In genomic region chr9:70875059-70875458, GRCm38 (mm10) we compare ENCODE assay signal across 20 mouse cellular contexts.
A peak's percentile ranks its signal among the peaks of the same experiment; 100 is the strongest.
DNase-seq lines count a peak whose midpoint lies in the region; ATAC-seq and TF ChIP-seq lines count a peak whose summit lies in the region.
"Had no signal": no experiment of that assay in that cellular context is flagged by ENCODE, and none has a peak within 500 bp of the region (broad histone marks: within the 10 kb centered on the region; RNA-seq: fewer than 3 reads in every experiment).

No protein-coding gene starts in this region.

- no peak overlapping the region for H3K4me3 ChIP-seq in cerebellum, adult 2 months (replicated peaks; ENCODE audit: insufficient read depth, low read depth, low read length)
- H3K4me3 ChIP-seq in kidney, embryonic 16.5 days (ENCODE audit: low read length), result no peak overlapping the region
- H3K4me3 ChIP-seq in olfactory bulb, adult 2 months (ENCODE audit: insufficient read depth, low read depth, low read length), result no peak overlapping the region
- H3K4me3 ChIP-seq: forebrain, embryonic 12.5 days; gastrocnemius, adult 2 months; heart, embryonic 10.5 days; hindbrain, embryonic 10.5 days; intestine, embryonic 15.5 days had no signal

- H3K27ac ChIP-seq in cerebellum, adult 2 months (ENCODE audit: insufficient read depth, low read length), result 0 out of 2 replicates have a peak overlapping the region, but pooled peaks have one; percentile 10
- peak overlapping the region; percentile 87 for H3K27ac ChIP-seq in kidney, embryonic 16.5 days (ENCODE audit: low read length)
- peak overlapping the region; percentile 6; the same call in 1 of the 2 replicates for H3K27ac ChIP-seq in olfactory bulb, adult 2 months (ENCODE audit: insufficient read depth, low read depth, low read length)
- H3K27ac ChIP-seq: forebrain, embryonic 12.5 days; gastrocnemius, adult 2 months; heart, embryonic 10.5 days; hindbrain, embryonic 10.5 days; hindbrain, embryonic 14.5 days; intestine, embryonic 15.5 days had no signal

- no peak for TF ChIP-seq CTCF in cerebellum, adult 2 months (IDR thresholded peaks at IDR 0.05; ENCODE audit: borderline replicate concordance, insufficient read depth, low read depth, low read length)
- no peak for TF ChIP-seq CTCF in olfactory bulb, adult 2 months (IDR thresholded peaks at IDR 0.05; ENCODE audit: insufficient read depth, low read depth, low read length)

- no peaks in the 10 kb centered on the region for H3K9me3 ChIP-seq in kidney, embryonic 16.5 days (ENCODE audit: low read length)
- H3K9me3 ChIP-seq: forebrain, embryonic 12.5 days; heart, embryonic 10.5 days; hindbrain, embryonic 10.5 days; intestine, embryonic 15.5 days had no signal

- DNase-seq in cerebellum, adult 2 months, result peak in 1 of 2 experiments; percentile 31
- no peak for DNase-seq in cerebellum, postnatal 10 days
- peak; percentile 90 for DNase-seq in heart, adult 11 months
- no peak for DNase-seq in heart, postnatal 25 days (ENCODE audit: low spot score)
- no peak for DNase-seq in kidney, adult 8-10 months
- DNase-seq in gastrocnemius, adult 18-20 months (ENCODE audit: low spot score), result no peak
- DNase-seq: adrenal gland, adult 2 months; adrenal gland, postnatal 25 days; forebrain, postnatal 0 days; gastrocnemius, adult 2 months; gastrocnemius, postnatal 25 days; heart, postnatal 14 days; kidney, adult 2 months had no signal

- no peak for TF ChIP-seq POLR2A in cerebellum, adult 2 months (IDR thresholded peaks at IDR 0.05; ENCODE audit: borderline replicate concordance, insufficient read depth, low read length)
- TF ChIP-seq POLR2A in olfactory bulb, adult 2 months (IDR thresholded peaks at IDR 0.05; ENCODE audit: insufficient read depth, low read depth, low read length), result no peak

- H3K4me1 ChIP-seq in cerebellum, adult 2 months (ENCODE audit: control insufficient read depth, insufficient read depth, low read length), result peaks cover 28% of the 10 kb centered on the region
- H3K4me1 ChIP-seq in kidney, embryonic 16.5 days (ENCODE audit: insufficient read depth, low read length), result peaks cover 18% of the 10 kb centered on the region
- H3K4me1 ChIP-seq in olfactory bulb, adult 2 months (ENCODE audit: control insufficient read depth, insufficient read depth, low read length), result peaks cover 12% of the 10 kb centered on the region
- H3K4me1 ChIP-seq: forebrain, embryonic 12.5 days; intestine, embryonic 15.5 days had no signal

- H3K4me2 ChIP-seq in kidney, embryonic 16.5 days (replicated peaks; ENCODE audit: low read depth, low read length), result no peak overlapping the region
- H3K4me2 ChIP-seq: forebrain, embryonic 12.5 days; hindbrain, embryonic 14.5 days; intestine, embryonic 15.5 days had no signal

- WGBS in cerebellum, adult 2 months, result 33% methylated on average over 4 of the region's 4 CpGs
- WGBS in kidney, embryonic 16.5 days, result 42% methylated on average over 4 of the region's 4 CpGs
- whole genome bisulfite sequencing in olfactory bulb, adult 2 months, result 76% methylated on average over 4 of the region's 4 CpGs

- ATAC-seq in kidney, embryonic 16.5 days (ENCODE audit: low FRiP score, low TSS enrichment), result peak; percentile 54
- ATAC-seq: forebrain, postnatal 0 days; intestine, embryonic 15.5 days had no signal

- H3K27me3 ChIP-seq in cerebellum, adult 2 months (ENCODE audit: control insufficient read depth, insufficient read depth, low read length), result no peaks in the 10 kb centered on the region
- no peaks in the 10 kb centered on the region for H3K27me3 ChIP-seq in kidney, embryonic 16.5 days (ENCODE audit: insufficient read depth, low read length)
- H3K27me3 ChIP-seq: forebrain, embryonic 12.5 days; intestine, embryonic 15.5 days had no signal

- intact Hi-C loops in heart, postnatal 25 days (cut with DNase I), result loop anchor here (5.0 kb wide), 1 partner anchor 198 kb away; the partner anchor contains the start of gene Adam10

- no peak overlapping the region for H3K9ac ChIP-seq in kidney, embryonic 16.5 days (replicated peaks; ENCODE audit: low read length)
- H3K9ac ChIP-seq: forebrain, embryonic 12.5 days; forebrain, postnatal 0 days; hindbrain, embryonic 14.5 days; intestine, embryonic 15.5 days had no signal

- H3K36me3 ChIP-seq in kidney, embryonic 16.5 days (ENCODE audit: insufficient read depth, low read length), result no peaks in the 10 kb centered on the region
- H3K36me3 ChIP-seq: forebrain, embryonic 12.5 days; heart, embryonic 10.5 days; hindbrain, embryonic 10.5 days; intestine, embryonic 15.5 days had no signal

Comparison
In these comparisons a context has a peak if more than half of its experiments do, and no peak if none do; other contexts are left out.
1. H3K27ac ChIP-seq: peak in every context shown above with its lines; median percentile 87 in kidney, embryonic 16.5 days; 10 in cerebellum, adult 2 months; 6 in olfactory bulb, adult 2 months.